Mouse (Mus musculus) naive thymus-derived CD4-positive, alpha-beta T cell, adult 2 months (primary cell): ENCODE measurements around the gene Ifna15.
"Not testable (repeated sequence)": the region's sequence is repeated elsewhere in the genome, so short reads cannot be mapped to it uniquely, and the experiment has no call there.

Experiments used
- DNase-seq: peaks from one replicate; pipeline ENCODE4 v3.0.0-alpha.2; 2011; ENCODE audit warnings: low read depth

Gene Ifna15

DNA sequence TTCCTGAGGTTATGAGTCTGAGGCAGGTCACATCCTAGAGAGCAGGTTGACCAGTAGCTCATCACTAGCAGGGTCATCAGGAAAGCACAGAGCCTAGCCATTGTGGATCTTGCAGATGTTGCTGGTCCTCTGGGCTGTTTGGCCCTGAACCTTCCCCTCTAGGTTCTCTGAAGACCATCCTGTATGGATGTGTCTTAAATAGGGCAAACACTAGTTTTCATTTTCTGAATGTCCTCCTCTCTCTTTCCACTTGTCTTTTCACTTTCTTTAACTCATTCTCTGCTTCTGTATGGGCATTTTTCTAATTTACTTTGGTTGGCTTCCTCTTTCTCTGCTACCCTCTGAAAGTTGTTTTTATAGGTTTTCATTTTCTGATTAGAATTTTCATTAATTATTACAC lies at the start of gene Ifna15:
TSS of gene Ifna15 (minus strand) at position 101 of the 400 bp plus-strand sequence.
- DNase-seq, result not testable (repeated sequence)

- no peak for DNase-seq
Observed at GRCm38 (mm10) chr4:88603276-88603675, 45.2 kb upstream of the Ifna15 start, which contains the start of gene Ifna12. Gene Ifna12, minus strand, starts transcription at chr4:88603376.

GRCm38 (mm10) chr4:88592285-88592684 lies 34.2 kb upstream of the Ifna15 start, which contains the start of gene Ifna9:
Gene Ifna9, minus strand, starts transcription at chr4:88592385.
- no peak for DNase-seq

- DNase-seq, result no peak
Observed at GRCm38 (mm10) chr4:88571698-88572097, 13.7 kb upstream of the Ifna15 start, which contains the start of gene Ifna14. Gene Ifna14, minus strand, starts transcription at chr4:88571798.

- DNase-seq, result no peak
Observed at GRCm38 (mm10) chr4:88561791-88562190, 3.7 kb upstream of the Ifna15 start.

DNA sequence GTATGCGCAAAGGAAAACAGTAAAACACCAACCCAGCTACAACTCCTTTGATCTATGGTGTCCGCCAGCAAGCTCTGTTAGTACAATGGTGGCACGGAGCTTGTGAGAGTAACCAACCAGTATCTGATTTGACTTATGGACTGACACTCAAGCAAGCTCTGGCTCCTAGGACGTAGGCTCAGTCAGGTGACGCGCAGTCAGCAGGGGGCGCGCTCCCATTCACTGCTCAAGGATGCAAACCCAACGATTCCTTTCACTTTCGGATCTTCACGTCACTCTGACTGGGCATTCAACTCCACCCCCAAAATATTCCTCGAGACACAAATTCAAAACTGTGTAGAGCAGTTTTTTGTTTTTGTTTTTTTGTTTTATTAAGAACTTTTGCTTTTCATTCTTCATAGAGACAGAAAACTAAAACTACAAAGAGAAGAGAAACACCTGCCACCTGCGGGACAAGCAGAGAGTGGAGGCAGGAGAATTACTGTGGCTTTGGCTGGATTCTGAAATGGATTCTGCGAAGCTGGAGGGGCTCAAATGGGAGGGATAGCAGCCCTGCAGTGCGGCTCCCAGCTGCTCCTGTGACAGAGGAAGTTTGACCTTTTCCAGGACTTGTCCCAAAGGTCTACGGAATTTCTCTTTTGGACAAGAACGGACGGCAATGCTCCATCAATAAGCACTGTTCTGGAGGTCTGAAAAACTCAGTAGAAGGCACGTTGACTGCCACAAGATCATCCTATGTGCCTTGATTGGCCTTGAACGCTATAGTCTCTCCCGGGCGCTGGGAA lies 7.7 kb downstream of the Ifna15 start:
- peak; percentile 96 for DNase-seq

DNA sequence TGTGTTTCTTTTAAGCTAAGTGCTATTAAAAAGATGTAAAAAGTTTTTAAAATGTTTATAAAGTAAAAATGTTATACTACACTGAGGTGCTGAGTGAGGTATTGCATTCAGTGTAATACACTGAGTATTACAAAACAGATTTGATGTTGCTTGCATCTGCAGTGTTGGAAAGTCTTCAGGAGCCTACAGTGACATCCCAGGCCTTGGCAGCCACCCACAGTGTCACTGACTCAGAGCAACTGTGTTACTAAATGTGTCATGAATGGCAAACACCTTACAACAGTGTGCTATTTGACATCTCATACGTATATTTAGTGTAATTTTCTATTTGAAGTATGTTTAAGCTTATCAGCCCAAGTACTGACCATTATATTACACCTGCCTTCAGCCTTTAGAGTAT lies 10.1 kb downstream of the Ifna15 start:
- no peak for DNase-seq

GRCm38 (mm10) chr4:88543649-88544234 lies 14.3 kb downstream of the Ifna15 start:
- peak; percentile 85 for DNase-seq

GRCm38 (mm10) chr4:88537328-88537727 lies 20.7 kb downstream of the Ifna15 start:
- DNase-seq, result no peak

- no peak for DNase-seq
Observed at GRCm38 (mm10) chr4:88536640-88537039, 21.4 kb downstream of the Ifna15 start.

- DNase-seq, result no peak
Observed at GRCm38 (mm10) chr4:88535742-88536141, 22.3 kb downstream of the Ifna15 start.

- DNase-seq, result no peak
Observed at GRCm38 (mm10) chr4:88534903-88535302, 23.1 kb downstream of the Ifna15 start.

DNA sequence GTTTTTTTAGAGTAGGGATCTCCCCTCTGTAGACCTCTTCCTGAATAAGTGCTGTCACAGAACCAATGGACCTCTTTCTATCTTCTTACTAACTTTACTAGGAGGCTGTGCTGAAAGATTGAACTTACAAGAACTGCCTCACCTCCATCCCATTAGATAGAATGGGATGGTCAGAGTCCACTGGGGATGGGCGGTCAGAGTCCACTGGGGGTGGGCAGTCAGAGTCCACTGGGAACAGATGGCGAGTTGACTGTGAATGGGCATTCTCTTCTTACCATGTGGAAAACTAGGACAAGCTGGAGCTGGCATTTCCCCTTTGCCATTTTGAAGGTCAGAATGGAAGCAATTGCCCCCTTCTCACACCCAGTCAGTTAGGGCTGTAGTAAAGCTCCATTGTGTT lies 24.5 kb downstream of the Ifna15 start:
- no peak for DNase-seq

DNA sequence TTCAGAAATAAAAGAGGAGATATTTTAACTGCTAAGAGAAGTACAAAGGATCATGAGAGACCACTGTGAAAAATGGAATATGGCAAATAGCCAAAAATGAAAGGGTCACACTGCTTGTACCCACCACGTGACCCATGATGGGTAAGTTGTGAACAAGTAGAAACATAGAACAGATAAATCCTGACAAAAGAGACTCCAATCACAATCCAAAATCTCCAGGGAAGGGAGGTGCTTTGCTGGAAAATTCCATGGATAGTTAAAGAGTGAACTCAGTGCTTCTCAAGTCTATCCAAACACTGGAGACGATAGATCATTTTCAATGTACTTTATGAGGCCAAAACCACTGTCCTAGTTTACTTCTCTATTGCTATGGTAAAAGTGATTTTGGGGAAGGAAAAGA lies 27.2 kb downstream of the Ifna15 start:
- no peak for DNase-seq

GRCm38 (mm10) chr4:88530271-88530670 lies 27.8 kb downstream of the Ifna15 start:
- DNase-seq, result no peak

- DNase-seq, result no peak
Observed at GRCm38 (mm10) chr4:88526379-88527049, 31.5 kb downstream of the Ifna15 start.

- DNase-seq, result no peak
Observed at GRCm38 (mm10) chr4:88525393-88525792, 32.7 kb downstream of the Ifna15 start.

DNA sequence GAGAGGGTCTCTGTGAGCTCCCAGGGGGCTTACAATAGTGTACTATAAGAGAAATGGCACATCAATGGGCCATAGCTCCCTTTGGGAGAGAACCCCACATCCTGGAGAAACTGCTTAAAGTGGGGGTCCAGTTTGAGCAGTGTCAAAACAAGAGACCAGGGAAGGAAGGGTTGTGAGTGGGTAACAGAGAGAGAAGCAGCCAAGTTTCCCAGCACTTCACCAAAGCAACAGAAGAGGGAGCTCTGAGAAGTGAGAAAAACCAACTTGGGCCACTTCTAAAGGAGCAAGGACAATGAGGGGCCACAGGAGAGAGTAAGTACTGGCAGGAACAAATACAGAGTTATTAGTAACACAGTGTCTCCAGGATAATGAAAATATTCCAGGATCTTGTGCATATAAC lies 34.8 kb downstream of the Ifna15 start:
- DNase-seq, result no peak

DNA sequence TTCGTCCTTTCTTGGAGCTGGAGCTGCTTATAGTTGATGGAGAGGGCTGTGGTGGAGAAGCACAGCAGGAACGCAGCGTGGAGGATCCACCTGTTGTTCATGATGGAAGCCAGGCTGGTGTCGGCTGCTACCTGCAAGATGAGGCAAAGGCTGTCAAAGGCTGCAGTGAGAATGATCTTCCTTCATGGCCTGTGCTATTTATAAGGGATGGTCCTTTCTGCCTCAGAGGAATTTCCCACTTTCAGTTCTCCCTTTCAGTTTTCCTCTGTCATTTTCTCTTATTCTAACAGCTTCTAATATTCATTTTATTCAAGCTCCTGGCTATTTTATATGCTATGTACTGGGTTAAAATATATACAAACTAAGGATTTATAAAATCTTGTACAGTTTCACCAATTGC lies 35.4 kb downstream of the Ifna15 start, which contains the start of gene Ifnb1:
TSS of gene Ifnb1 (minus strand) at position 101 of the 400 bp plus-strand sequence.
- no peak for DNase-seq

DNA sequence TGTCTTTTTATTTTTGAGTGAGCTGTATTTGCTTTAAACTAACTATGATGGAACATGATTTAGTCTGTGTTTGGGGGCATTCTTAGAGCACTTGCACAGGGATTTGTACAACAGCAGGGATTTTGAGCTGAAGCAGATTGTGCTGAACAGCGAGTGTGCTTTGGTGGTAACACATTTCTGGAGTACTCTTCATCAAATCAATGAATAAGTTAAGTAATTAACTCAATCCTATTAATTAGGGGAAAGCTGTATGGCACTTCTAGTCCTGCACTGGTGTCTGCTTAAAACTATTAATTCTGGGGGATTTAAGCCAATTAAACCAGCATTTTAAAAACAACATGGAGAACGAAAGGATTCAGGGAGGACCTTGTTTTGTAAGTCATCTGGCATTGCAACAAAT lies 40.1 kb downstream of the Ifna15 start:
- no peak for DNase-seq

- DNase-seq, result peak; percentile 18
Observed at GRCm38 (mm10) chr4:88515711-88516211, 42.3 kb downstream of the Ifna15 start.

DNA sequence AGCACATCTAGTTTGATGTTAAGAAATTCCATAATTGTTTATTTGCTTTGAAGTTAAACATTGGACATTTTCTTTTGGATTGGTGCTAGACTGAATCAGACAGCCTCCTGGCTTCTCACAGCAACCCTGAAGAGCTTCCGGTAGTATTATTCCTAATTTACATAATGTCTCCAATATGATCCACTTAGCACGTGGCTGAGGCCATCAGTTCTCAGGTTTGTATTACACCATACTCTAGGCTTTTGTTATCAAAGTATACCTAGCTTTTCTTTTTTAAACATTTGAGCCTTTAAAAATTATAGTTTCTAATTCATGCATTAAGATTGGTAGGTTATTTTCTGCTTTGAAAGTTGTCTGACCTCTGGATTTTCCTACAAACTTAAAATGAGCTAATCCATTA lies 42.8 kb downstream of the Ifna15 start:
- no peak for DNase-seq

GRCm38 (mm10) chr4:88514403-88514802 lies 43.6 kb downstream of the Ifna15 start:
- DNase-seq, result peak; percentile 49
